Mouse (Mus musculus): ENCODE data around the gene Sys1. TPM values are rescaled to one million over a fixed set of nuclear protein-coding genes. Genes with fewer than 3 reads are reported as not detected.
A peak's percentile ranks its signal among the peaks of the same experiment; 100 is the strongest.

The Sys1 gene
- total RNA-seq, 2 experiments from 2014 or later, result 40.8 to 41.3 TPM

- intact Hi-C loops (cut with DNase I), result no loop called here
- no peak for DNase-seq (ENCODE audit: extremely low spot score in 1 of 2, low spot score in 2 of 2)
- H3K27ac ChIP-seq, result peak within 1 kb of the TSS; percentile 37; the same call in 1 of the 2 replicates
- peak within 1 kb of the TSS; percentile 57 for H3K4me3 ChIP-seq
- no peak for TF ChIP-seq CTCF (IDR thresholded peaks at IDR 0.05)
Measured at GRCm38 (mm10) chr2:164443460-164444000, 13.2 kb upstream of the Sys1 start, which contains the start of gene Sdc4. Sdc4 (minus strand) TSS chr2:164443887.

DNA sequence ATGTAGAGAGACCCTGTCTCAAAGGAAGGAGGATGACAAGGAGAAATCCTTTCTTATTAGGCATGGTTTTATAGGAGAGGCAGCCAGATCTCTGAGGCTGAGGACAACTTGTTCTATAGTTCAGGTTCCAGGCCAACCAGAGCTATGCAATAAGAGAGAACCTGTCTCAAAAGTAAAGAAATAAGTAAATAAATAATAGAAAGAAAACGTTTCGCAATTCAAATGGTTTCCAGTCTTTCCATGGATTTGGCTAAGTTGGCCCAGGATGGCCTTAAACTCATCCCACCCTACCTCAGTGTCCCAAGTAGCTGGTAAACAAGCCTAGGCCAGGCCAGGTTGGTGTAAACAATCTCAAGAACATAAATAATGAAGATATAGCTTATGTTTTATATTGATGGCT lies 12.1 kb upstream of the Sys1 start:
- intact Hi-C loops (cut with DNase I), result no loop called here
- Histone ChIP-seq H3K27ac (no peak overlapping the region), H3K4me3 (no peak overlapping the region)
- no peak for TF ChIP-seq CTCF (IDR thresholded peaks at IDR 0.05)
- DNase-seq (ENCODE audit: extremely low spot score in 1 of 2, low spot score in 2 of 2), result no peak

- no peak for TF ChIP-seq CTCF (IDR thresholded peaks at IDR 0.05)
- Histone ChIP-seq H3K27ac (no peak overlapping the region), H3K4me3 (no peak overlapping the region)
- intact Hi-C loops (cut with DNase I), result no loop called here
- DNase-seq (ENCODE audit: extremely low spot score in 1 of 2, low spot score in 2 of 2), result no peak
Measured at GRCm38 (mm10) chr2:164445399-164446085, 11.2 kb upstream of the Sys1 start.

- Histone ChIP-seq H3K4me3 (no peak overlapping the region), H3K27ac (no peak overlapping the region)
- DNase-seq (ENCODE audit: extremely low spot score in 1 of 2, low spot score in 2 of 2), result no peak
- intact Hi-C loops (cut with DNase I), result no loop called here
- TF ChIP-seq CTCF (IDR thresholded peaks at IDR 0.05), result no peak
Measured at GRCm38 (mm10) chr2:164446086-164446469, 10.7 kb upstream of the Sys1 start.

DNA sequence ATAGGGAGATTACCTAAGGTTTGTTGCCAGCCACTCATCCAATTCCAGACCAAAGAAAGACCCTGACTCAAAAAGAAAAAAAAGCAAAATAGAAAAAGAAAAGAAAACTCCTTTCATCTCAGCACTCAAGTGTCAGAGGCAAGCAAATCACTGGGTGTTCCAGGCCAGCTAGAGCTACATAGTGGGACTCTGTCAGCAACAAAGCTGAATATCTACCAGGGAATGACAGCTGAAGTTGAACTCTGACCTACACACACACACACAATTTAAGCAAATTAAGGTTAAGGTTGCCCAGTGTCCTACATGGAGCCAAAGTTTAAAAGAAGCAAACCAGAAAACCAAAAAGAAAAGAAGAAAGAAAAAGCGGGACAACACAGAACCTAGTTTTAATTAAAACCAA lies 8.6 kb upstream of the Sys1 start:
- intact Hi-C loops (cut with DNase I), result no loop called here
- no peak overlapping the region for H3K4me3 ChIP-seq
- TF ChIP-seq CTCF (IDR thresholded peaks at IDR 0.05), result no peak
- no peak for DNase-seq (ENCODE audit: extremely low spot score in 1 of 2, low spot score in 2 of 2)
- H3K27ac ChIP-seq, result no peak overlapping the region

DNA sequence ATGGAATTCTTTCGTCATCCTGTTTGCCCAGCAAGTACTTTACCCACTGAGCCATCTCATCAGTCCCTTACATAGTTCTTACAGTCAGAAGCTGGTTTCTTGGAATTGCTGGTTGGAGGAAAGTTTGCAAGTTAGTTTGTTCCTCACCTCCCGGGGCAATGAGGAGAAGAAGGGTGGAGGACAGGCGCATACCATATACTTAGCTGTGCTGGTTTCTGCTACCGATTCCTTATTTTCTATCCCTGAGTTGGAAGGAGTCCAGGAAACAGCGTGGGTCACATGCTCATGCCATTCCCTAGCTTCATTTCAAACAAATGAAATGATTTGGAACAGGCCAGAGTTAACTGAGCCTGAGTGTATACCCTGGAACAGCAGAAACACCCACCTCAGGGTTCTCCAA lies 7.8 kb upstream of the Sys1 start:
- DNase-seq (ENCODE audit: extremely low spot score in 1 of 2, low spot score in 2 of 2), result no peak
- no peak overlapping the region for H3K4me3 ChIP-seq
- H3K27ac ChIP-seq, result no peak overlapping the region
- intact Hi-C loops (cut with DNase I), result no loop called here
- no peak for TF ChIP-seq CTCF (IDR thresholded peaks at IDR 0.05)

DNA sequence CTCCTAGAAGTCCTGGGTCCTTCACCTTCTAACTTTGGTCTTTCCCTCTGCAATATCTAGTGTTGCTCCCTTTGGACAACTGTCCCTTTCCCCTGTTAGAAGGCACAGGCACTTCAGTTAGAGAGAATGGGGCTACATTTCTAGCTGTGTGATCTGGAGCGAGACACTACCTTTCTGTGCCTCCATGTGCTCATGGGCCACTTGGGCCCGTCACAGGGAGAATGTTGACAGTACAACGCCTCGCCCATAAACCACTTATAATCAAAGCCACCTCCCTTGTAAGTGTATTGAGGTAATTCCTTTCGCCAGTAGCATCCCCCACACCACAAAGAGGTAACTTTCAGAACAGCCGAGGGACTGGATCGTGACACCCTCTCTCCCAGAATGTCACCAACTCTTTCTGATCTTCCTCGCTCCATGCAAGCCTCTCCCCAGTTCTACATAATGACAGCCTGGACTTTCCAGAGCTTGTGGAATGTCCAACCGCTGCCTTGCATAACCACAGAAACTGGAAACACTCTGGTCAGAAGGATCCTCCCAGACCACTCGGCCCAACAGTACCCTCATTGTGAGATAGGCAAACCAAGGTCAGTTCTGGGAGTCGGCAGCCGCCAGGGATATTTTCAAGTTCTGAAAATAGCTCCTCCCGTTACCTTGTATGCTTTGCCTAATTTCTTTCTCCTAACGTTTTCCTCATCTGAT lies 7.3 kb upstream of the Sys1 start:
- H3K4me3 ChIP-seq, result no peak overlapping the region
- no peak overlapping the region for H3K27ac ChIP-seq
- no peak for DNase-seq (ENCODE audit: extremely low spot score in 1 of 2, low spot score in 2 of 2)
- intact Hi-C loops (cut with DNase I), result no loop called here
- TF ChIP-seq CTCF (IDR thresholded peaks at IDR 0.05), result no peak

DNA sequence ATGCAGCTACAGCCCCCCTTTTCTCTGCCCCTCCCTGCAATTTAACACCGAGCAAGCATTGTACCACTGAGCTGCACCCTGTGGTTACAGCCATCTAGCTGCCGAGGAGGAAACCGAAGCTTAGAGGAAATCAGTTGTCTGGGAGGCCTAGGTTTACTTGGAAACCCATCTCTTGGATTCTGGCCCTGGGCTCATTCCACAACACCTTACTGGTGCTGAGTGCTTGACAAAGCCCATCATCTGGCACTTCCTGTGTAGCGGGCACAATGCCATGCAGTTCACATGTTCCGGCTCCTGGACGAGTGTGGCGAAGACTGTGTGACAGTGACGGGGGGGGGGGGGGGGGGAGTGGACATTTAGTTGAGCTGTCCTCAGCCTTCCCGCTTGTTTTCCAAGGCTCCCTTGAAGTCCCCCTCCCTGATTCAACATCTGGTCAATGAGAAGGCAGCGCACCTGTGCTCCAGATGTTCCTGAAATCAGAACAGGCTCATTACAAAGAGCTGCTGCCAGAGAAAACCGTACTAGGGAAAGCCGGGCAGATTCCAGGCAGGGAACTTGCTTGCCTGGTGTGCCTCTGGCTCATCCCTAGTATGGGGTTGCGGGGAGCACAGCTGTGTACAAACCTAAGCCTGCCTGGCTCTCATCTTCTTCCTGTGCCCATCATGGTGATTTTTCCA lies 4.6 kb upstream of the Sys1 start:
- intact Hi-C loops (cut with DNase I), result no loop called here
- DNase-seq (ENCODE audit: extremely low spot score in 1 of 2, low spot score in 2 of 2), result no peak
- TF ChIP-seq CTCF (IDR thresholded peaks at IDR 0.05), result no peak
- no peak overlapping the region for H3K27ac ChIP-seq
- H3K4me3 ChIP-seq, result no peak overlapping the region

- intact Hi-C loops (cut with DNase I), result no loop called here
- DNase-seq (ENCODE audit: extremely low spot score in 1 of 2, low spot score in 2 of 2), result no peak
- H3K27ac ChIP-seq, result no peak overlapping the region
- TF ChIP-seq CTCF (IDR thresholded peaks at IDR 0.05), result no peak
- H3K4me3 ChIP-seq, result no peak overlapping the region
Measured at GRCm38 (mm10) chr2:164453047-164453757, 3.6 kb upstream of the Sys1 start.

DNA sequence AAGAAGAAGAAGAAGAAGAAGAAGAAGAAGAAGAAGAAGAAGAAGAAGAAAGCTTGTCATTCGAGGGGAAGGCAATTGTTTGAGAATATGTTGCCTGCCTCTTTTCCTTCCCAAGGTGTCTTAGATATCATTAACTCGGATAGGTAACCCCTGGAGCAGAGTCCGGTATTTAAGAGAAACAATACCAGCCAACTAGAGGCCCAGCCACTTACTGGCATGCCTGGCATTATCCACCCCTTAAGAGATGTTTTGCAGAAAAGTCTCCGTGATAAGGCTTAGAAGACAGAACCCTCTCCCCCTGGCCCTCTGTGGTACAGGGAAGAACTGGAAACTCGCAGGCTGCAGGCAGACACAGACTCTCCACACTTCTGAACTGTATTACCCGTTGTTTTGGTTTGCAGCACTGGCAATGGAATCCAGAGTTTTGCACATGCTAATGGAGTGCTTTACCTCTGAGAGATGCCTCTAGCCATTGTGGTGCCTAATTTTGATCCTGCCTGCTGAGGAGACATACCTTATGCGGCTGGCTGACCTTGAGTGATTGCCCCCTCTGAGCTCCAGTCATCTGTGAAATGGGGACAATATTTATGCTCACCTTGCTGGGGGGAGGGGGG lies 2.8 kb upstream of the Sys1 start:
- intact Hi-C loops (cut with DNase I), result no loop called here
- DNase-seq (ENCODE audit: extremely low spot score in 1 of 2, low spot score in 2 of 2), result no peak
- H3K27ac ChIP-seq, result no peak overlapping the region
- TF ChIP-seq CTCF (IDR thresholded peaks at IDR 0.05), result no peak
- H3K4me3 ChIP-seq, result no peak overlapping the region

GRCm38 (mm10) chr2:164454846-164455245 lies 1.9 kb upstream of the Sys1 start:
- intact Hi-C loops (cut with DNase I), result no loop called here

More at GRCm38 (mm10) chr2:164454846-164455245, 1.9 kb upstream of the Sys1 start:
- TF ChIP-seq CTCF (IDR thresholded peaks at IDR 0.05), result no peak
- peak; percentile 59 to 84 for DNase-seq (ENCODE audit: extremely low spot score in 1 of 2, low spot score in 2 of 2)
- Histone ChIP-seq H3K27ac (peak overlapping the region; percentile 44; the same call in 1 of the 2 replicates), H3K4me3 (no peak overlapping the region)
